Mouse (Mus musculus) neural tube, embryonic 14.5 days (tissue): ENCODE data around the gene Decr2. TPM values are rescaled to one million over a fixed set of nuclear protein-coding genes. Genes with fewer than 3 reads are reported as not detected.

Source experiments
- ATAC-seq: fragments of 200-750 bp; cut with Nextera tagmentation; 2 replicates; pipeline ENCODE4 v1.8.0; 2017; ENCODE audit warnings: low read depth, mild to moderate bottlenecking, moderate TSS enrichment, moderate library complexity
- H3K27ac ChIP-seq: fragments of 300-500 bp; sonication (generic); 2 replicates; pipeline ENCODE4 v1.5.1; 2014; ENCODE audit warnings: low read depth, mild to moderate bottlenecking, control low read depth, low read length, moderate library complexity, mixed read lengths
- H3K27me3 ChIP-seq: fragments of 300-500 bp; sonication (generic); 2 replicates; pipeline ENCODE4 v1.6.1; 2014; ENCODE audit warnings: low read length; ENCODE audit not compliant: control insufficient read depth, insufficient read depth
- H3K36me3 ChIP-seq: fragments of 300-500 bp; sonication (generic); 2 replicates; pipeline ENCODE4 v1.6.1; 2014; ENCODE audit warnings: low read length, mixed read lengths; ENCODE audit not compliant: control insufficient read depth, insufficient read depth
- H3K4me1 ChIP-seq: fragments of 300-500 bp; sonication (generic); 2 replicates; pipeline ENCODE4 v1.6.1; 2014; ENCODE audit warnings: low read length; ENCODE audit not compliant: control insufficient read depth, insufficient read depth
- H3K4me2 ChIP-seq: fragments of 300-500 bp; sonication (generic); 2 replicates; pipeline ENCODE4 v1.6.1; 2014; ENCODE audit warnings: mild to moderate bottlenecking, low read depth, low read length, control low read depth
- H3K4me3 ChIP-seq: fragments of 300-500 bp; sonication (generic); 2 replicates; pipeline ENCODE4 v1.5.1; 2014; ENCODE audit warnings: low read depth, low read length, control low read depth, mixed read lengths
- H3K9ac ChIP-seq: fragments of 300-500 bp; sonication (generic); replicated peaks from 2 replicates; pipeline ENCODE4 v1.6.1; 2014; ENCODE audit warnings: low read depth, mild to moderate bottlenecking, control low read depth, low read length, mixed read lengths
- H3K9me3 ChIP-seq: fragments of 300-500 bp; sonication (generic); 2 replicates; pipeline ENCODE4 v1.6.1; 2016; ENCODE audit warnings: low read length; ENCODE audit not compliant: control insufficient read depth
- WGBS: fragments of 180-500 bp; shearing (Covaris S2); extraction: QIAGEN DNeasy Blood & Tissue Kit; methylation state at CpG from one replicate; pipeline ENCODE4 v1.1.7; 2014; 5-methylcytosine and 5-hydroxymethylcytosine counted together
- polyA plus RNA-seq: library from polyadenylated mRNA; unstranded; fragments of >200 nt; fragmentation: Nextera tagmentation; extraction: Ambion mirVana; gene quantifications from 2 replicates; pipeline ENCODE4 v1.2.1, GENCODE M21; 2014

The Decr2 gene
- polyA plus RNA-seq: 28.4 and 33.4 TPM in 2 replicates

DNA sequence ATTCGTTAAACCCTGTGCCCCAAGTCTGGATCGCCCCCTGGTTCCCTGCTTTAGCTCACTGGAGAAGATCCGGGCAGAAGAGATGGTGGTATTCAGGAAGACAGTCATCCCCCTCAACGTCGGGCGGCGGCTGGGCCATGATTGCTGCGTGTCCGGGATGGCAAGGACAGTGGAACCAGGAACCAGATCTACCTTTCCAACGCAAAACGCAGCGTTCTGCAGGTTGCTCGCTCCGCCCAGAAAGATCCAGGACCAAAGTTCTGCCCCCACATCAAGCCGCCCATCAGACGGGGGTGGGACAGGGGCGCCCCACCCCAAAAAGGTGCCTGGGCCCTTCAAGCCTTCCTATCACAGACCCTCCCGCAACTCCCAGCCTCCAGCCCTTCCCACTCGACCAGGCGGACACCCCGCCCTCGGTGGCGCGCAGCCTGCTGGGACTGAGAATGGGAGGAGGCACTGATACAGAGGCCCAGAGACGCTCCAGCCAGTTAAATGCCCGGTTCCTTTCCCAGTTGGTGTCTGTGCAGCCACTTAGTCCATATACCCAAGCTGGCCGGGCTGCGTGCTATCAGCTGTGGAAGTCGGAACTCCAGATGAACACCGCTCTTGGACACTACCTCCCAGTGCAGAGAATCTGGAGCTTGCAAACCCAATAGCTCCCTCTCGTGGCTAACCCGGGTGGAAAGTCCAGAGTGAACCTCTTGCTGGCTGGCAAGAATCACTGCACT lies at the start of gene Decr2:
Decr2 (minus strand) TSS at position 433 of the 728 bp plus-strand sequence.
- Histone ChIP-seq H3K27me3 (no peaks in the 10 kb centered on the region), H3K36me3 (no peaks in the 10 kb centered on the region), H3K27ac (peak within 1 kb of the TSS; percentile 60), H3K4me3 (peak within 1 kb of the TSS; percentile 55), H3K4me1 (no peaks in the 10 kb centered on the region), H3K9ac (peak within 1 kb of the TSS; percentile 72), H3K9me3 (no peaks in the 10 kb centered on the region), H3K4me2 (peak within 1 kb of the TSS; percentile 62)
- peak; percentile 86 for ATAC-seq
- WGBS: 4% methylated on average over 32 of the region's 32 CpGs

DNA sequence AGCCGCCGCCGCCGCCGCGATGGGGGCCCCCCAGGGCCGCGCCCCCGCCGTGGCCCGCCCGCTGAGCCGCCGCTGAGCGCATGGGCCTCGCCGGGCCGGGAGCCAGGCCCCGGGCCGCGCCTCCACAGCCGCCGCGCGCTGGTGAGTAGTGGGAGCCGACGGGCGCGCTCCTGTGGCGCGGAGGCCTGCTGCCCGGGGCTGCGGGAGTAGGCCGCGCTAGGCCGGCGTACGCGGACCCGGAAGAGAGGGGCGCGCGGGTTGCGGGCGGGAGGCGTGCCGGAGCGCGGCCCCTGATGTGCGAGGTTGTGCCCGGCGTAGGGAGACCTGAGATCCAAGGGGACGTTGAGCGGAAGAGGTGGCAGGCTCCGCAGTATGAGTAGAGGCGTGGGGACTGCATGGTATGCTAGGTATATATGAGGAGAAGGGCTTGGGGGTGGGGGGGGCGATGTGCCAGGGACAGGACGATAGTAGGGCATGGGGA lies 48.8 kb upstream of the Decr2 start:
- peak; percentile 72 for ATAC-seq
- Histone ChIP-seq H3K36me3 (0 out of 2 replicates have a peak, but pooled peaks cover 3% of the 10 kb centered on the region), H3K27ac (peak overlapping the region; percentile 93), H3K4me3 (peak overlapping the region; percentile 85), H3K27me3 (no peaks in the 10 kb centered on the region), H3K4me1 (peaks cover 14% of the 10 kb centered on the region), H3K9me3 (no peaks in the 10 kb centered on the region), H3K9ac (peak overlapping the region; percentile 95), H3K4me2 (peak overlapping the region; percentile 79)
- under 1% methylated on average over 56 of the region's 58 CpGs for WGBS

DNA sequence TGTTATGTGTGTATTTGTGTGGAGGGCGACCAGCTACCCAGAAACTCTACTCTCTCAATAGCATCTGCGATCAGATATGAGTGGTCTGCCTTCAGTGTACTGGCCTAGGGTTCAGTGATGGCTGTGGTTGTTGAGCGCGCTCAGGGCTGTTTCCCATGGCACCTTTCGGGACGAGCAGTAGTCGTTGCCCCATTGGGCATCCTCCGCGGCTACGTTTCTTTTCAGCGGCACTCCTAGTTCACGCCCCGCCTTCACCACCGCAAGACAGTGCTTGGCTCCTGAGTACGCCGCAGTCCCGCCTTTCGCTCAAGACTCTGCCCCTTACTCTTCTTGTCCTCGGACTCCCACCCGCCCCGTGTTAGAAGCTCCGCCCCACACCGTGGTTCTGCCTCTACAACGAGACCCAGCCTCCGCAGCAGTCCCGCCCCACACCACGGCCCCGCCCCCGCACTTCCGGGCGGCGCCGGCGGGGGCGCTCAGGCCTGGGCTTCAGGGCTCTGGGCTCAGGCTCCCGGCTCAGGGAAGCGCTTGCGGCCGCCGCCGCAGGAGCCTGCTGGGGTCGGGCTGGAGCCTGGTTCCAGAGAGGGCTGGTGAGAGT lies 48.2 kb upstream of the Decr2 start, which contains the start of gene Axin1:
Axin1 (plus strand) TSS at position 450 of the 598 bp plus-strand sequence.
- Histone ChIP-seq H3K27ac (peak within 1 kb of the TSS; percentile 93), H3K27me3 (no peaks in the 10 kb centered on the region), H3K4me2 (peak within 1 kb of the TSS; percentile 79), H3K4me3 (peak within 1 kb of the TSS; percentile 85), H3K36me3 (0 out of 2 replicates have a peak, but pooled peaks cover 3% of the 10 kb centered on the region), H3K4me1 (peaks cover 14% of the 10 kb centered on the region), H3K9ac (peak within 1 kb of the TSS; percentile 95), H3K9me3 (no peaks in the 10 kb centered on the region)
- WGBS: 2% methylated on average over 42 of the region's 42 CpGs
- ATAC-seq: peak; percentile 98

DNA sequence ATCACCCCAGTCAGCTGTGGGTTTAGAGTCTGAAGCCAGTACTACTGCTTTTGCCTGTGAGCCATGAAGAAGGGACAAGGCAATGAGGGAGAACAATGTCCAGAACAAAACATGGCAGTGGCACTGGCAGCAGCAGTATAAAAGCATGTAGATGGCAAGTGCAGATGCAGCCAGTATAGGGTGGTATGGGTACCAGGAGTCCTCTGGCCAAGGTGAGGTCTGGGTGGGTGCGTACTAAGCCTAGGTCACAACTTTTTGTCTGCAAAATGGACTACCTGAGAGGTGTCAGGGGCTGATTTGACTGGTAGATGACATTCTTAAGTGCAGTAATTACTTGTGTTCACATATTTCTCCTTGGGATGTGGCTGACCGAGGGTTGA lies 47.6 kb upstream of the Decr2 start:
- no peak overlapping the region for H3K9ac ChIP-seq
- WGBS: 76% methylated on average over 2 of the region's 2 CpGs

DNA sequence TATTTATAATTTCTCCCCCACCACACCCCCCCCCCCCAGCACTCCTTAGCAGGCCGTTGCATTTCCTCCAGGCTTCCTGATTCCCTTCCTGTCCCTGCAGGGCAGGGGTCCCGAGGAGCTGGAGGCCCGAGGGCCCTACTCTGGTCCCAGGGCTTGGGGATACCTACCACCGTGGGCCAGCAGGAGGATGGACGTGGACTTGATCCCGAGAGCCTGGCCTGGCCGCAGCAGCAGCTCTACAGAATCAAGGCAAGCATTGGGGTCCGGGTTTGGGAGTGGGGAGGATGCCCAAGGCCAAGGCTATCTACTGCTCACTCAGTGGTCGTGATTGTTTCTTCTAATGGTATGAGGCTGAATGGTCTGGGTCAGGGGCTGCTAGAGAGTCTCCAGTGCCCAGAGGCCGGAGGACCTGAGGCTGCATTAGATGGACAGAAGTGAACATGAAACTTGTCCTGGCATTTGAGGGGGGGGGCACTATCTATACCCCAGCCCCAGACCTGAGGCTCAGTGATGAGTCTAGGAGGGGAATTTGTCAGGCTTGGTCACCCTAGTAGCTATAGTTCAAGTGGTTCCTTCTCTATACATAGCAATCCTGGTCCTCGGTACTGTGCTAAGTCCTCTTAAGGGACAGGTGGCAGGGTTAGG lies 47.1 kb upstream of the Decr2 start:
- WGBS: 92% methylated on average over 11 of the region's 11 CpGs
- no peak overlapping the region for H3K4me3 ChIP-seq
- no peaks in the 10 kb centered on the region for H3K9me3 ChIP-seq
- no peaks in the 10 kb centered on the region for H3K36me3 ChIP-seq
- no peak overlapping the region for H3K9ac ChIP-seq
- no peak for ATAC-seq
- H3K4me1 ChIP-seq: peaks cover 14% of the 10 kb centered on the region
- no peaks in the 10 kb centered on the region for H3K27me3 ChIP-seq
- no peak overlapping the region for H3K27ac ChIP-seq
- H3K4me2 ChIP-seq: no peak overlapping the region

More for the DNA sequence above, 47.6 kb upstream of the Decr2 start:
- peak overlapping the region; percentile 79 for H3K4me2 ChIP-seq
- H3K4me1 ChIP-seq: peaks cover 14% of the 10 kb centered on the region
- 0 out of 2 replicates have a peak, but pooled peaks have one; percentile 0 for ATAC-seq
- no peaks in the 10 kb centered on the region for H3K9me3 ChIP-seq
- H3K4me3 ChIP-seq: peak overlapping the region; percentile 85; the same call in 1 of the 2 replicates
- H3K36me3 ChIP-seq: no peaks in the 10 kb centered on the region
- no peaks in the 10 kb centered on the region for H3K27me3 ChIP-seq
- H3K27ac ChIP-seq: peak overlapping the region; percentile 93; the same call in 1 of the 2 replicates

DNA sequence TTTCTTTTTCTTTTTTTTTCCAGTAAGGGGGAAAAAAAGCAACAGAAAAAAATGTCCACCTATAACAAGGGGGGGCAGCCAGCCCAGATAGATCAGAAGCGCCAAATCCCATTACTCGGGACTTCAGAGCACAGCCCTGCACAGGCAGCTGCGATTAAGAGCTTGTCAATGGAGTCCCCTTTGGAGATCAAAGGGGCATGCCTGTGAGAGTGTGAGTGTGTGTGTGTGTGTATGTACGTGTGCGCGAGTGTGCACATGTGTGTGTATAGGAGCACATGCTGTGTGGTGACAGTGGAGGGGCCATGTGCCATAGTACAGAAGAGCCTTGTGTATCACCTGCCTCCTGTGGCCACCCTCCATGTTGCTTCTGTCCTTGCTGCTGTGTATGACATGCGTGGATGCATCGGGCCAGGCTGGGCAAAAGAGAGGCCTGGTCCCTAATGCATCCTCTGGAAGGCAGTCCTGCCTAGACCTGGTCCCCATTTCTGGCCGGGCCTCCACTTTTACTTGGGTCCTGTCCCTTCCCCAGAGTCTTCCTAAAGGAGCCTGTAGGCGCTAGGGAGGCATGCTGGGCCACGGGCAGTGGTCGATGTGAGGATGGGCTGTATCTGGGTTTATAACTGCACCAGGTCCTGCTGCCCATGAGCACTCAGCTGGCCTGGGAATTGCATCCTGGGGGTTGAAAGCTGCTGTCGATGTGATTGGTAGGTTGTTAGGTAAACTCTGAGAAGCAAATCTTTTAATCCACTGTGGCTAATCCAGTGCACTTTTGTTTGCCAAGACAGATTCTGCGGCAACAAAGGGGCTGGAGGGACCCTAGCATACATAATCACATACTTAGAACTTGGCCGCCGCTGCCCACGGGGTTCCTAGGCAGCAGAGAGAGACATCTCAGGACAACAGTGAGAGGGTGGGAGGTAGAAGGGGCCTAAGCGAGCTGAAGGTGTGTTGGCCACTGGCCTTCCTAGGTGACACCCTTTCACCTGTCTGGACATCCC lies 42.0 kb upstream of the Decr2 start:
- no peak overlapping the region for H3K4me3 ChIP-seq
- H3K9ac ChIP-seq: no peak overlapping the region
- no peak for ATAC-seq
- no peak overlapping the region for H3K27ac ChIP-seq
- 87% methylated on average over 18 of the region's 18 CpGs for WGBS
- no peaks in the 10 kb centered on the region for H3K4me1 ChIP-seq
- no peak overlapping the region for H3K4me2 ChIP-seq
- H3K27me3 ChIP-seq: no peaks in the 10 kb centered on the region
- H3K36me3 ChIP-seq: peaks cover 25% of the 10 kb centered on the region
- no peaks in the 10 kb centered on the region for H3K9me3 ChIP-seq

DNA sequence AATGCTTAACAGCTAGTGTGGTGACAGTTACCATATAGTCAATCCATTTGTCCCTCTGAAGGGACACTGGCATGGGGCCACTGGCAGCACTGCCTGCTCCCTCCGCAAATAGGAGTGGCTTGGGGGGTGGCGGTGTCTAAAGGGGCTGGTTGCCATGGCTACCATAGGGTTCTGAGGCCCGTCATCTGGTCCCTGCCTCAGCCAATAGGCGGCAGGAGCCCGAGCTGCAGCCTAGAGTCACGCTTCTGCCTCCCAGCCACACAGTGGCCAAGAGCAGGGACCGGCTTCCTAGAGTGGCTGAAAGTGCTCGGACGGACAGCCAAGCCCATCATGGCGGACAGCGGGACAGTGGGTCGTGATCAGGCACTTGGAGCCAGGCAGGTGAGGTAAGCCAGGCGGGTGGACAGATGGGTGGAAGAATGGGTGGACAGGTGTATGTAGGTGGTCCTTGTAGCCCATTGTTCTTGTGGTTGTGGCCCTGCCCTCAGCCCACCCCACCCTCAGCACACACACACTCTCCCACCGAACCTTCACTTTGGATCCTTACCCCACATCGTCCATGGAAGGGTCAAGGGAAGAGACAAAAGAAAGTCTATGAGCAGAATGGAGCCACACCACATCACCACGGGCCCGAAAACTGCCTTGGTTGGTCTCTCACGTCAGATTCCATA lies 41.1 kb upstream of the Decr2 start:
- WGBS: 74% methylated on average over 18 of the region's 18 CpGs
- Histone ChIP-seq H3K36me3 (peaks cover 29% of the 10 kb centered on the region), H3K4me2 (no peak overlapping the region), H3K9me3 (no peaks in the 10 kb centered on the region), H3K27ac (no peak overlapping the region), H3K4me3 (no peak overlapping the region), H3K9ac (no peak overlapping the region), H3K27me3 (no peaks in the 10 kb centered on the region), H3K4me1 (no peaks in the 10 kb centered on the region)
- no peak for ATAC-seq

DNA sequence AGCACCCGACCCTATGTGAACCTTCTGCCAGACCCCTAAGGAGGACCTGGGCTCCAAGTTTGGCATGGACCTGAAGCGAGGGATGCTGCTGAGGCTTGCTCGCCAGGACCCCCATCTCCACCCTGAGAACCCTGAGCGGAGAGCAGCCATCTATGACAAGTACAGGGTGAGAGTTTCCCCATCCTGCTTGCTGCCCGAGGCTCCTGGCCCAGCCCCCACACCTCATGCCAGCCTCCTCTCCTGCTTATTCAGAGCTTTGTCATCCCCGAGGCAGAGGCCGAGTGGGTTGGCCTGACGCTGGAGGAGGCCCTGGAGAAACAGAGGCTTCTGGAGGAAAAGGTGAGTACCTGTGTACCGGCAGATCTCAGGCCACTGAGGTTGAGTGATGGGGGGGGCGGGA lies 35.1 kb upstream of the Decr2 start:
- Histone ChIP-seq H3K27ac (no peak overlapping the region), H3K4me1 (peaks cover 10% of the 10 kb centered on the region), H3K9ac (no peak overlapping the region), H3K9me3 (no peaks in the 10 kb centered on the region), H3K27me3 (no peaks in the 10 kb centered on the region), H3K4me2 (no peak overlapping the region), H3K36me3 (peaks cover 27% of the 10 kb centered on the region), H3K4me3 (no peak overlapping the region)
- 96% methylated on average over 10 of the region's 10 CpGs for WGBS
- no peak for ATAC-seq
